Mouse (Mus musculus) thymus, postnatal 14 days (tissue): ENCODE results near the gene Zfp523.

Experiments
- DNase-seq: peaks from one replicate; pipeline ENCODE4 v3.0.0; 2021

Gene Zfp523

DNA sequence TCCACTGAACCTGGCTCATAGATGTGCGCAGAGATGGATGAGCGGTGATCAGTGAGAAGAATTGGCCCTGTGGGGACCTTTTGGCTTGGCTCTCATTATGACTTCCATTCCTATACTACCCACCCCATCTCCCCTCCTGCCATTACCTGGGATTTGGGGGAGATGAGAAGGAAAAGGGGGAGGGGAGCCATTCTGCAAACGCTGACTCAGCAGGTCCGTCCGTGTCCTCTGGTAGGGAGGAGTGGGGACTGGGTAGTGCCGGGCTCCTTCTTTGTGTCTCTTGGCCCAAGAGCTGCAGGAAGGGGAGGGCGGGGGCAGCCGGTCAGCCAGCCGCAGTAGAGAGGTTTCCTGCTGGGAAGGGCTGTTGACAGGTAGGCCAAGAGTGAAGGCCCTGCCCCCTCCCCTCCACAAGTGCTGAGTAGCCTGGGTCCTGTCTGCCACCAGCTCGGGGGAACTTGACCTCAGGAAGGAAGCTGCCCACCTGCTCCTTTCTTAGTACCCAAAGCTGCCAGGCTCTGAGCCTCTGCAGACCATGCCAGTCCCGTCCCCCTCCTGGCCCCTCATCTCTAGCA is 15.5 kb upstream of the Zfp523 start:
- DNase-seq: no peak

DNA sequence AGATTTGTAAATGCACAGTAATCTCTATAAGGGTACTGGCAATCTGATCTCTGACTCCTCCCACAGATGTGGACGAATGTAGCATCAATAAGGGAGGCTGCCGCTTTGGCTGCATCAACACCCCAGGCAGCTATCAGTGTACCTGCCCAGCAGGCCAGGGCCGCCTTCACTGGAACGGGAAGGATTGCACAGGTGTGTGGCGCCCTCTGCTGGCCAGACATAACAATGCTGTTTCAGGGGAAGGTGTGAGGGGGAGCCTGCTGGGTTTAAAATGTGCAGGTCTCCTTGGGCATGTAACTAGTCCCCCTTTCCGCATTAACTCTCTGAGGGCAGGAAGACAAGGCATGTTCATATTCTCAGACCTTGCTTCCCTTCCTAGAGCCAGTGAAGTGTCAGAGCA is 13.3 kb upstream of the Zfp523 start:
- DNase-seq: peak; percentile 86

DNA sequence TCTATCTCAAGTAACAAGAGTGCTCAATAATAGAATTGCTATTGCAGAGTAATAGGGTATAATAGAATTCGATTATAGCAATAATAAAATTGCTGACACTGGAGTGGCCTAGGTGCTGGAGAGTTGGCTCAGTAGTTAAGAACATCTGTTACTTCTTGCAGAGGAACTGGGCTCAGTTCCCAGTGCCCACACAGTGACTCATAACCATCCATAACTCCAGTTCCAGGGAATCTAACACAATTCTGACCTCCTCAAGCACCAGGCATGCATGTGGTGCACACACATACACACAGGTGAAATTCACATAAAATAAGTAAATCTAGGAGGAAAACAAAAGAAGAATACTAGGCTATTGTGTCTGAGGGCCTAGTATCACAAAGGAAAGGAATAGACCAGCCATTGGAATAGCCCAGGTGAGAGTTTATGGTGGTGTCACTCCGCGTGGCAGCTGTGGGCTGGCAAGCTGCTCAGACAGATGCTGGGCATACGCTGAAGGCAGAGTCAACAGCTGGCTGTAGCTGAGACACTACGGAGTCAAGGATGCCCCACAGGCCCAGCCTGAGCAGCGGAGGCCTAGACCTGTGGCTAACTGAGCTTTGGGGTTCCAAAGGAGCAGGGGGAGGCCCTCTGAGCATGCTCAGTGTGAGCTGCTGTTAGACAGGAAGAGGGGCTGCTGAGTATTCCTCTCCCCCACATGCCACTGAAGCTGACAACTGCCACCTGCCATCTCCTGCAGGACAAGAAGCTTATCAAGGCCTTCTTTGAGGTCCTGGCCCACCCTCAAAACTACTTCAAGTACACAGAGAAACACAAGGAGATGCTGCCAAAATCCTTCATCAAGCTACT is 6.2 kb upstream of the Zfp523 start:
- DNase-seq: peak; percentile 68

DNA sequence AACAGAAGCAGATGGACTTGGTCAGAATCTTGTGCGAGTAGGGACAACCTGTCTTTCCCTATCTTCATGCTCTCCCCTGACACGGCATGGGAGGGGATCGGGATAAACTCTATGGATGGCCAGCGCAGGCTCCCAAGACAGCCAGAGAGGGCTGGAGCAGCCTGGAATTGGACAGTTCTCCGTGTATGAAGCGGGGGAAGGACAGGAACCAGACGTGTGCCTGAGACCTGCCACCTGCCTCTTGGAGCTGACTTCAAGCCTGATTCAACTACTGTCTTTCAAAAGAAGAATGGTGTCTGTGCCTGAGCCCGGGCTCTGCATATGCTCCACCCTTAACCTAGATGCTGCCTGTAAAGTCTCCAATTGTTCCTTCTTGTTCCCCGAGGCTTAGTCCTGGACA is 4.2 kb upstream of the Zfp523 start:
- no peak for DNase-seq

DNA sequence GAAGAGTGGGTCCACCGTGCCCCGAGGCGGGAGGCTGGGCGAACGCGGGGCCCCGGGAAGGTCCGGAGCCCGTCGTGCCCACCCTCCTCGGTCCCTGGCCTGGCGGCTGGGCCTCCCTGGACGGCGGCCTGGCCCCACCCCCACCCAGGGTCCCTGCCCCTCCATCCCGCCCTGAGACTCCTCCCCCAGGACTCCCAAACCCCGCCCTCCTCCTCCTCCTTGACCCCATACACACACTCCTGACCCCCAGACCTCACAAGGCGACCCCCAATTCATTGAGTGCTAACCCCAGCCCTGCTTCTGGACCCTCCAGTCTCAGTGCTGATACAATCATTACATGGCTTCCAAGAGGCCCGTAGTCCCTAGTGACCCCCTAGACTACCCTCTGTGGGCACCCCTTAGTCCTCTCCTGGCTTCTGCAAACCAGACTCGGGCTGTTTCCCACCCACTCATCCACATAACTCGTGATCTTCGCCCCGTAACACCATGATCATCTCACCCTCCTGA is 664 bp downstream of the Zfp523 start:
- DNase-seq: no peak

DNA sequence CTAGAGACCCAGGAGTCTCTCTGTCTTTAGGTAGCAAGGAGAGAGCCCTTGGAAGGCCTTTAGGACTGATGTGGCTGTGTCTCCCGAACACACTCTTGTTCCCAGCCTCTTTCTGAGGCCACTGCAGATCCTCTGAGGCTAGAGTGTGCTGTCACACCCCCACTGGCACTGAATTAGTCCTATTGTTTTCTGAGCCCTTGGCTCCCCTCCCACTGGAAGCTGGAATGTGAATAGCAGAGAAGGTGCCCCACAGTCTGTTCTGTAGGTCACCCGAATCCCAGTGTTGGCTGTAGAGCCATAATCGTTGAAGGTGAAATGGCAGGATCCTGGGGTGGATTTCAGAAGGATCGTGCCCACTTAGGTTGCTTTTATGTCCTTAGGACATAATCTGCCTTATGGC is 3.4 kb downstream of the Zfp523 start:
- DNase-seq: no peak

DNA sequence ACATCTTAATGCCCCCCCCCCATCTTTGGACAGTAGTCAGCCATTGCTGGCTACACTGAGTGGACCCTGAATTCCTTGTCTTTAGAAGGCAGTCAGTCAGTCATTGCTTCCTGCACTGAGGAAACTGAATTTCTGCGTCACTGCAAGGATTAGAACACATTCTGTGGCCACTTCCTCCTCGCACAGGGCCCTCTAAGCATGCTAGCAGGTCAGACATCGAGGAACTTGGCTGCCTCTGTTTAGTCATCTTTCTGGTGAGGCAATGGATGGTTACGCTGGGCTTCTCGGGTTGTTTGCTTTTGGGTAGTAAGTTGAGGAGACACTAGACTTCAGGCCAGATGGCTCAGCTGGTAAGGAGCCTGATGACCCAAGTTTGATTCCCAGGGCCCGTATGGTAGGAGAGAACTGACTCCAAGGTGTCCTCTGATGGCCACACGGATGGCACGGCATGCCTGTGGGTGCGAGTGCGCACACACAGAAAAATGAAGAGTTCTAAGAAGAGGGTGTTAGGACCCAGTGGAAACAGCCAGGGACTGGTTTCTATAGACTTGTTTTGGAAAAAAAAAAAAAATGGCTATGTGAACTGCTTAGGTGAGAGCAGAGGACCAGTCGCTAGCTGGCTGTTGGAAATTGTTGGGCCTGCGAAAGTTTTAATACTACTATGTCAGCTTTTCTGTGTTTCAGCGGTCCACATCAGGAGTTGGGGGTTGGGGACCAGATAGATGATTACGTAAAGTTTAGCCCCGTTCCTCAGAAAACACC is 4.0 kb downstream of the Zfp523 start:
- DNase-seq: no peak

DNA sequence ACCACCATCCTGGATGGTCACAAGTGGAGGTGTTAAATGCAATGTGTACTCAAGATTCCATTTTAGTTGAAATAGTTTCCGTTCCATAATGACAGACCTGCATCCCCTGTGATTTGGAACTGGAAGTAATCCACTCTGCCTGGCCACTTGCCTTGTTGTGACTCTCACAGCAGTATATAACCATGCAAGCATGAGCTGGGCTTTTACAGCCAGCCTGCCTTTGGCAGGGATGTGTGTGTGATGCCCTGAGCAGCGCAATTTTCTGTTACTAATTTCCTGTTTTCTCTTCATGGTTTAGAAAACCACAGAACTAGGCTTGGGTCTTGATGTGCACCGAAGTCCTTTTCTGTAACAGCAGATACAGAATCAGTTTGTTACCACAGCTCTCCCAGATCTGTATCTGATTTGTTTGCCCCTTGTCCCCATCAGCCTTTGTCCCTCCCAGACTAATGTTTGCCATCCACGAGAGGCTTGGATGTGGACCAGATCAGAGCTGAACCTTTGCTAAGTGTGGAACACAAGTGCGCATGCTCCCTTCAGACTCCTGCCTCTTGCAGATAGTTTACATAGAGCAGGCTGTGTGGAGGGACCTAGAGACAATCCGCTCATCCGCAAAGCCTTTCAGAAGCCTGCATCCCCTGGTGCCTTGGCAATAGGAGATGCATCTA is 8.2 kb downstream of the Zfp523 start:
- no peak for DNase-seq

DNA sequence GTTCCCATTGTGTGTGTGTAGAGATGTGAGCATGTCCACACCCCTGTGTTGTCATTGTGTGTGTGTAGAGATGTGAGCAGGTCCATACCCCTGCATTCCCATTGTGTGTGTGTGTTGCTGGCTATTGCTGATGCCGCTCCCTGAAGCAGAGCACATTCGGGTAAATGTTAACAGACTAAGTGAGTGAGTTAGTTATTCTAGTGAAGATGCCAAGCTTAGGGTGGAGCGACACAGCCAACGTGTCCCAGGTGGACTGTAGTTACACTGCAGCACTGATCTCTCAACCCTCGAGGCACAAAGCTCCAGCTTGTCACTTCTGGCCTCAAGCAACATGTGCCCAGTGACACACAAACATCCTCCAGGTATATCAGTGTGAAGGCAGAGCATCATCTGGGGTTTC is 11.4 kb downstream of the Zfp523 start:
- no peak for DNase-seq

DNA sequence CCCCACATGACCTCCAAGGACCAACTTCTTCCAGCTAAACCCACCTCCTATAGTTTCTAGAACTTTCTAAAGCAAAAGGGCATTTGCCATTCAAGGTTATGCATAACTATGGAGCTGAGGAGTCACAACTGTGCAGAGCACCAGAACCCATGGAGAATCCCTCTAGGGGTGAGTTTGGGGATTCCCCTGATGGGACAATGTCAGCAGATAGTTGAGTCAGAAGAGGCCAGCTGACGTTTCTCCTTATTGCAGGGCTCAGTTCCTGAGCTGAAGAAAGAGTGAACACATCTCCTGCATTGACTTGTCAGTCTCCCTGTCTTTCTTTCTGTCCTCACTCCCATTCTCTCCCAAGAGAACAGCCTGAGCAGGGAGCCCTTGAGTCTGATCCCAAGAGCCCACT is 15.8 kb downstream of the Zfp523 start:
- no peak for DNase-seq

DNA sequence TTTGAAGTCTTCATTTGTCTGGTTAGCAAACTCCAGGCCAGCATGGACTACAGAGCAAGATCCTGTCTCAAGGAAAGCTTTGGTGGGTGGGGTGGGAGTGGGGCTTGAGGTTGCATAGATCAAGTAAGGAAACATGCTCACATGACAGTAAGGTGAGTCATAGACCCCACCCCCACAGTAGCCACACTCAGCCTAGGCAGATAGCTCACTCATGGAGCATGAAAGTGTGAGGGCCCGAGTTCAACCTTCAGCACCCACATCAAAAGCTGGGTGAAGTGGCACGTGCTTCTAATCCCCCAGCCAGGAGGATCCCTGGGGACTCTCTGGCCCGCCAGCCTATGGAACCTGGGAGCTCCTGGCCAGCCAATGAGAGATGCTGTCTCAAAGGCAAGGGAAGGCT is 16.6 kb downstream of the Zfp523 start:
- DNase-seq: no peak

DNA sequence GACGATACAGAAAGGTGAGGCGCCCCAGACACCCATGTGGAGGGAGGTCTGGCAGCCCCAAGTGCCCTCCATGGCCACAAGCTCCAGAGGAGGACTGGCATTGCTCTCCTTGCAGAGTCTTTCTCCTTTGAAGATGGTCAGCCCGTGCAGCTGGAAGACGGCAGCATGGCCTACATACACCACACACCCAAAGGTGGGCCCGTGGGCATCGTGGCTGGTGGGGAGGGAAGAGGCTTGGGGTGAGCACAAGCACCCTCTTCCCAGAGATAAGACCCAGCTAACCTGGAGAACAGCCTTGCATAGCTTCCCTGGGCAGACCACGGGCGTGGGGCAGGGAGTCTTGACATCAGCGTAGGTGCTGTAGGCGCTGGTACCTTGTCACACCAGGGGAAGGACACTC is 18.1 kb downstream of the Zfp523 start:
- DNase-seq: no peak

DNA sequence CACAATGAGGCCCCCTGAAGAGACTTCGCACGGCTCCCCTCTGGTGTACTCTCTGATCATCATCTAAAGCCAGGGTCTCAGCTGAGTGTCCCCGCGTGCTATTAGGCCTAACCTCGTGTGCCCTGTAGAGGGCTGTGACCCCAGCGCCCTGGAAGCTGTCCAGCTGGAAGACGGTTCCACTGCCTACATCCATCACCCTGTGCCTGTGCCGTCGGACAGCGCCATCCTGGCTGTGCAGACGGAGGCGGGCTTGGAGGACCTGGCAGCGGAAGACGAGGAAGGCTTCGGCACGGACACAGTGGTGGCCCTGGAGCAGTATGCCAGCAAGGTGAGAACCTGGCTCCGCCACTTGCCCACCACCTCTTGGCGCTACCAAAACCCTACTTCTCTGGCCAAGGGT is 20.7 kb downstream of the Zfp523 start:
- no peak for DNase-seq

DNA sequence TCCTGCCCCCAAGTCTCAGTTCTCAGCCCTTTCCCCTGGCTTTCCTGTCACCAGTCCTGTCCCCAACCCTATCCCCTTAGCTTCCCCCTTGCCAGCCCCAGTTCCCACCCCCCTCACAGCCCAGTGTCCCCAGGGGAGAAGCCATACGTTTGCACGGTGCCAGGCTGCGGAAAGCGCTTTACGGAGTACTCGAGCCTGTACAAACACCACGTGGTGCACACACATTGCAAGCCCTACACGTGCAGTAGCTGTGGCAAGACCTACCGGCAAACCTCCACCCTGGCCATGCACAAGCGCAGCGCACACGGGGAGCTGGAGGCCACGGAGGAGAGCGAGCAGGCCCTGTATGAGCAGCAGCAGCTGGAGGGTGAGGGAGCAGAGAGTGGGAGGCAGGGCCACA is 25.1 kb downstream of the Zfp523 start:
- no peak for DNase-seq

DNA sequence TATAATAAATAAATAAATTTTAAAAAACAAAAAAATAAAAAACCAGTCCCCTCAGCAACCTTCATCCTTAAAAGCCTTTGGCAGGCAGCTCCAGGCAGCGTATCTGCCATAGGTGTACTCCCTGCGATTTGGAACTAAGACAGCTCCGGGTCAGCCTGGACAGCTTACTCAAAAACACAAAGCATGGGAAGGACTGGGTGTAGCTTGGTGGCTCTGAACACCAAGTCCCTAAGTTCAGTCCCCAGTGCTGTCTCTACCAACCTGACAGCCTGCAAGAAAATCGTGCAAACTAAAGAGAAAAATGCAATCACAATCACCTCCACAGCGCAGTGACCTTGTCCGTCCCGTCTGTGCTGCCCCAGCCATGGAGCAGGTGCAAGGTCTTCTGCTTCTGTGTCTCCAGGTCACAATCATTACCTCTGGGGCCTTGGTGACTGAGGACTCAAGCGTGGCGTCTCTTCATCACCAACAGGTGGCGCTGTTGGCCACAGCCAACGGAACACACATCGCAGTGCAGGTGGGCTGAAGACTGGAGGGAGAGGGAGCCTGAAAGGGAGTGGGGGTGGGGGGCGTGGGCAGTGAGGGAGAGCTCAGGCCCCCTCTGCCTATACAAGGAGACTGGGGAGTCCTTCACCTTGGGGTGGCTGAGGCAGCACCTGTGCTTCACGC is 27.3 kb downstream of the Zfp523 start:
- peak; percentile 82 for DNase-seq

DNA sequence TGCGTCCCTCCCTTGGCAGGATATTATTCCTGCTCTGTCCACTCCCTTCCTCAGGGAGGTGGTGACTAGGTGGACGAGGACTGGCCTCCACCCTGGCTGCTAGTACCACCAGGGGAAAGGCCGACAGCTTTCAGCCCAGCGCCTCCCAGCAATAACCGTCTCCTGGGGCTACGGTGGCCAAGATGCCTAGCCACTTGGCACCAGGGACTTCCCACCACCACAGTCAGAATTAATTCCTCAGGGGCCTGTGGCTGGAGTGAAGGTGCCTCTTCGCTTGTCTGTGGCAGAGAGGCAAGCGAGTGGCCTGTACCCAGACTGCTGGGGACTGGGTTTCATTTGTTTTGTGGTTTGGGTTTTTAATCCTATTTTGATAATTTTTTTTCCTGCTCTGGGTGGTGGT is 28.5 kb downstream of the Zfp523 start:
- DNase-seq: no peak

DNA sequence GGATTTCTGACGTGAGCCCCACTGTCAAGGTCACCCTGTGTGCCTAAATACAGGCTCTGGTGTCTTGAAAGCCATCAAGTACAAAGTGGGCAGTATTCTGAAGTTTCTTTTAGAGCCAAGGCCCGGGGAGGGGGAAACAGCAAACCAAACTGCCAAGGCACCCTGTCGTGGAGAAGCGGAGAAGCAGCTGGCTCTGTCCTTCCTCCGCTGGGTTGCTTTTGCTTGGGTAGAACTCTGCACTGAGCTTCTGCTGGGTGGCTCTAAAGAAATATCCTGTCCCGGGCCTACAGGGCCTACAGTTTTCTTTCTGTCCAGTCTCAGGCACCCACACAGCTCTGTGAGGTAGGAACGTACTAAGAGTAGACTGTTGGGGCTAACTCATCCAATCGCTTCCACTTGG is 30.2 kb downstream of the Zfp523 start:
- peak; percentile 77 for DNase-seq

DNA sequence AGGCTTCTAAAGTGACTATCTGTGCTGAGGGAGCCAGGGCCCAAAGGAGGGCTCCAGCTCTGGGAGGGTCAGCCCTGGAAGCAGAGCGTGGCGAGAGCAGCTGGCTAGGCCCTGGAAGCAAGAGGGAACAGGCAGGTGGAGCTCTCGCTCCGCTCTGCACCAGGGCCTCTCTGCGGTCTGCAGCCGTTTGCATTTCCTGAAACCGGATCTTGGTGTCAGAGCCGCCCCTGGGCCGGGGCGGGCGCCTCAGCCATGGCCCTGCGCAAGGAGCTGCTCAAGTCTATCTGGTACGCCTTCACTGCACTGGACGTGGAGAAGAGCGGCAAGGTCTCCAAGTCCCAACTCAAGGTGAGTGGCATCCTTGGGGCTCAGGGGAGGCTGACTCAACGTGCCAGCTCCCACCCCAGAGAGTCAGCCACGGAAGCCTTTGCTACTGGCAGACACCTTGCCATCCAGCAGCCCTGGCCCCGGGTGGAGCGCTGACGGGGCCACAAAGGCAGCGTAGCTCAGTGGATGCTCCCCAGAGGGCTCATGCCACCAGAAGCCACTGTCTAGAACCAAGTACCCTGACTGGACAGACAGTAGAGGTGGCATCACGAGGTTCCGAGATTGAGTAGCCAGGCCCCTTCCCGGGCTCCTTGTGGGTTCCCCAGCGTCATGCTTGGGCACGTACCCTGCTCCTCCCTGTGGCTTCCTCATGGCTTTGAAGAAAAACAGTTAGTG is 30.8 kb downstream of the Zfp523 start, which contains the start of gene Def6:
Gene Def6 (plus strand): TSS at position 188 of the 723 bp plus-strand sequence.
- DNase-seq: peak; percentile 92

DNA sequence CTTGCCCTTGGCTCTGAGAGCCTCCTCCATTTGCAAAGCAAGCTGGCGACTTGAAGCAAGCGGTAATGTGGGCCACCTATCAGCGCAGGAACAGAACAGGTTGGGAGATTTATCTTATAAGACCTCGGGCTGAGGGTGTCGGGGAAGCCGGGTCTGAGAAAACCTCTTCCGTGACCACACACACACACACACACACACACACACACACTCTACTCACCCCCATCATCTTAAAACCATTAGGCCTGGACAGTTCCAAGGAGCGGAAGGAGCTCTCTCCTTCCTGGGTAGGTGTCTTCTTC is 31.3 kb downstream of the Zfp523 start:
- DNase-seq: no peak

DNA sequence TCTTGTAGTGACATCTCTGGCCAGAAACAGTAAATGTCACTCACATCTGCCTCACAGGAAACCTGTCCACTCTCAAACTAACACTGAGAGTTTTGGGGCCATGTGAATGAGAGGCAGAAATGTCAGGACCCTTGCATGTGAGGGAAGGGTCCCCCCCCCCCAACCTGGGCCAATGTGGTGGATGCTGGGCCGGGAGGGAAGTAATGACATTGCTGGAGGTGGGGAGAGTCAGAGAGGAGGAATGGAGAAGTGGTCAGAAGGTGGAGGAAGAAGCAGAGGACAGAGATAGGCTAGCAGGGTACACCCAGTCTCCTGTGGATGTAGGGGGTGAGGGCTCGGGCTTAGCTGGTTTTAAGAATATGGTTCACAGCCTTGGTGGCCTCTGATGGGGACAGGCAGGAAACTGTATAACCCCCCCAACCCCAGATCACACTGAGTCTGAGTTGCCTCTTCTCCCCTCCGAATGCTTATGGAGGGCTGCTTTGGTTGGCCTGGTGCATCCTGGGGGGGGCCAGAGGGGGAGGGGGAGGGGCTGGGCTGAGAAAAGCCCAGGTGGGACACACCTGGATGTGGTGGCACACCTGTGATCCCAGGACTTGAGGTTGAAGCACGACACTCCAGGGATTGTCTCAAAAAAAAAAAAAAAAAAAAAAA is 32.7 kb downstream of the Zfp523 start:
- peak; percentile 67 for DNase-seq

DNA sequence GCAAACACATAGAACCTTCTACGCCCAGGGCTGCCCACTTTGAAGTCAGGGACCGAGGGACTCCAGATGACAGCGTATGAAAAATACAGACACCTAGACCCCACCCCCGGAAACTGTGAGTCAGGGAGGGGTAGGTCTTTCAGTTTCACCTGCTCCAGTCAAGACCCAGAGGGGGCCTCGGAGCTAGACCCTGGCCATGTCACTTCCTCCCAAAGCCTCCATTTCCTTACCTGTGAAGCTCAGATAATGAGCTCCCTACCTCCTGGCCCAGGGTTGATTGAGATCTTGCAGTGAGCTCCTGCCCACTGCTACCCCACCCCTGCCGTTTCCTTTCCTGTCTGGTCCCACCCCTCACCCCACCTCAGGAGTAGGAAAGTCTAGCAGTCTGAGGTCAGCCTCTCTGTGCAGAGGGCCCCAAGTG is 35.0 kb downstream of the Zfp523 start:
- DNase-seq: peak; percentile 88

DNA sequence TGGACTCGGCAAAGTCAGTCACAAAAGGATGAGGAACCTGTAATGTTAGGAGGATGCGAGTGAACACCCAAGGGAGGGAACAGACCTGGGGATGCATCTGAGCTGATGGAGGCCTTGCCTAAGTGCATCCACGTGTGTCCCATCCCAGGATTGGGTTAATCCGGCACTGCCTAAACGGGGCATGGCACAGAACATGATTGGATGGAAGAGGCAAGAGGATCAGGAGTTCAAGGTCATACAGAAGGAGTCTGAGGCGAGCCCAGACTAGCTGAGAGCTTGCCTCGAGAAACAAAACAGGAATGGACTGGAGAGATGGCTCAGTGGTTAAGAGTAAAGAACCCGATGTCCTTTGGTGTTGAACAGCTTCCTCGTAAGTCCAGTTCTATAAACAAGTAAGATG is 35.5 kb downstream of the Zfp523 start:
- DNase-seq: no peak
